Mouse (Mus musculus): Measurements from ENCODE around the gene Cyp2a12. TPM values are rescaled to one million over a fixed set of nuclear protein-coding genes. Genes with fewer than 3 reads are reported as not detected.

Gene Cyp2a12
- polyA plus RNA-seq, 1 experiment from 2014 or later, result 0.05 TPM

- no peak overlapping the region for H3K4me2 ChIP-seq (replicated peaks; ENCODE audit: low read depth)
- no peaks in the 10 kb centered on the region for H3K9me3 ChIP-seq (ENCODE audit: control insufficient read depth, low read length)
- TF ChIP-seq CTCF (IDR thresholded peaks at IDR 0.05; ENCODE audit: low read depth) (no peak), EP300 (optimal IDR thresholded peaks at IDR 0.05) (no peak)
- ATAC-seq (ENCODE audit: low FRiP score, low TSS enrichment) (no peak), DNase-seq (ENCODE audit: low spot score) (no peak)
- H3K27ac ChIP-seq (replicated peaks), result no peak overlapping the region
- no peaks in the 10 kb centered on the region for H3K36me3 ChIP-seq (ENCODE audit: control insufficient read depth, insufficient read depth, low read length)
- no peaks in the 10 kb centered on the region for H3K27me3 ChIP-seq (ENCODE audit: control insufficient read depth, insufficient read depth, low read length)
- no peak overlapping the region for H3K4me3 ChIP-seq (ENCODE audit: low read depth, low read length)
- no peaks in the 10 kb centered on the region for H3K4me1 ChIP-seq (replicated peaks; ENCODE audit: control insufficient read depth, insufficient read depth)
- WGBS, result 77% methylated on average over 1 of the region's 1 CpGs
- H3K9ac ChIP-seq (ENCODE audit: low read length), result no peak overlapping the region
These were observed 49.8 kb downstream of the Cyp2a12 start for GRCm38 (mm10) chr7:27078641-27079040.

GRCm38 (mm10) chr7:27081625-27082024, 52.7 kb downstream of the Cyp2a12 start:
- Histone ChIP-seq H3K9me3 (ENCODE audit: control insufficient read depth, low read length) (no peaks in the 10 kb centered on the region), H3K4me1 (replicated peaks; ENCODE audit: control insufficient read depth, insufficient read depth) (no peaks in the 10 kb centered on the region), H3K27ac (replicated peaks) (no peak overlapping the region), H3K36me3 (ENCODE audit: control insufficient read depth, insufficient read depth, low read length) (no peaks in the 10 kb centered on the region), H3K4me2 (replicated peaks; ENCODE audit: low read depth) (no peak overlapping the region), H3K4me3 (ENCODE audit: low read depth, low read length) (no peak overlapping the region), H3K27me3 (ENCODE audit: control insufficient read depth, insufficient read depth, low read length) (no peaks in the 10 kb centered on the region), H3K9ac (ENCODE audit: low read length) (no peak overlapping the region)
- WGBS, result 53% methylated on average over 2 of the region's 2 CpGs
- no peak for TF ChIP-seq EP300 (optimal IDR thresholded peaks at IDR 0.05)
- DNase-seq (ENCODE audit: low spot score), result no peak
- ATAC-seq (ENCODE audit: low FRiP score, low TSS enrichment), result no peak

Other genes with a start within 250 kb of the Cyp2a12 start
- not detected in 2 replicates for gene Cyp2g1, start 220.2 kb upstream of the Cyp2a12 start, polyA plus RNA-seq (2015; fragmentation: Nextera tagmentation; extraction: Ambion mirVana)
- 7.4 and 15.1 TPM in 2 replicates for gene Cyp2a5, start 193.8 kb upstream of the Cyp2a12 start, polyA plus RNA-seq (2015; fragmentation: Nextera tagmentation; extraction: Ambion mirVana)
- gene Cyp2a22, start 89.7 kb upstream of the Cyp2a12 start, polyA plus RNA-seq (2015; fragmentation: Nextera tagmentation; extraction: Ambion mirVana), result 0.02 TPM in 1 of 2 replicates, not detected in the other
- gene Cyp2f2, start 90.8 kb downstream of the Cyp2a12 start, polyA plus RNA-seq (2015; fragmentation: Nextera tagmentation; extraction: Ambion mirVana), result 108 and 155 TPM in 2 replicates
- 0.11 TPM in 1 of 2 replicates, not detected in the other for gene Cyp2t4, start 124.6 kb downstream of the Cyp2a12 start, polyA plus RNA-seq (2015; fragmentation: Nextera tagmentation; extraction: Ambion mirVana)
- 51.0 and 53.4 TPM in 2 replicates for gene Egln2, start 137.7 kb downstream of the Cyp2a12 start, polyA plus RNA-seq (2015; fragmentation: Nextera tagmentation; extraction: Ambion mirVana)
- 70.7 and 72.2 TPM in 2 replicates for gene Rab4b, start 149.8 kb downstream of the Cyp2a12 start, polyA plus RNA-seq (2015; fragmentation: Nextera tagmentation; extraction: Ambion mirVana)
- gene Gm21983, start 152.0 kb downstream of the Cyp2a12 start, polyA plus RNA-seq (2015; fragmentation: Nextera tagmentation; extraction: Ambion mirVana), result not detected in 2 replicates
- 7.3 and 8.7 TPM in 2 replicates for gene Mia, start 152.1 kb downstream of the Cyp2a12 start, polyA plus RNA-seq (2015; fragmentation: Nextera tagmentation; extraction: Ambion mirVana)
- 1.7 and 1.8 TPM in 2 replicates for gene BC024978, start 166.7 kb downstream of the Cyp2a12 start, polyA plus RNA-seq (2015; fragmentation: Nextera tagmentation; extraction: Ambion mirVana)
- gene Snrpa, start 167.2 kb downstream of the Cyp2a12 start, polyA plus RNA-seq (2015; fragmentation: Nextera tagmentation; extraction: Ambion mirVana), result 82.2 and 82.7 TPM in 2 replicates
- 11.6 and 12.2 TPM in 2 replicates for gene Itpkc, start 199.6 kb downstream of the Cyp2a12 start, polyA plus RNA-seq (2015; fragmentation: Nextera tagmentation; extraction: Ambion mirVana)
- 25.0 and 26.6 TPM in 2 replicates for gene Coq8b, start 203.9 kb downstream of the Cyp2a12 start, polyA plus RNA-seq (2015; fragmentation: Nextera tagmentation; extraction: Ambion mirVana)
- 12.8 and 14.6 TPM in 2 replicates for gene Numbl, start 229.4 kb downstream of the Cyp2a12 start, polyA plus RNA-seq (2015; fragmentation: Nextera tagmentation; extraction: Ambion mirVana)

All from stomach, postnatal 0 days (tissue).